In the genomic region with DNA sequence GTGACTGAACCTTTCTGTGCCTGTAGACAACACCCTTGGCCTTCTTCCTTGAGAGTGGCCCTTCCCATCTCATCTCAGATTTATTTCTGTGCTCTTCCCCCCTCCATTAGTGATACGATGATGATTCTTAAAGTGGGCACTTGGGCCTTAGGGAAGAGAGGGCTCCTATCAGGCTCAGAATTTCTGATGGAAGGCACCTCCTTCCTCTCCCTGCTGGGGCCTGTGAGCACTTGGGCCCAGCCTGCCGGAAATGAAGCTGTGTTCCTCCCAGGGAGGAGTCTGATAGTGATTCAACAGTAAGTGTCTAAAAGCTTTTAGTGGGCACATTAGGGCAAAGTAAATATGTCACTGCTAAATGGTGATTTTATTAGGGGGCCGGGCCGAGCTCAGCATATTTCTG, we compare ENCODE assay signal across 19 mouse cellular contexts.
A peak's percentile ranks its signal among the peaks of the same experiment; 100 is the strongest.
DNase-seq lines count a peak whose midpoint lies in the region; ATAC-seq and TF ChIP-seq lines count a peak whose summit lies in the region.
"Had no signal": no experiment of that assay in that cellular context is flagged by ENCODE, and none has a peak within 500 bp of the region (broad histone marks: within the 10 kb centered on the region; RNA-seq: fewer than 3 reads in every experiment).

No protein-coding gene starts in this region.

- peaks cover 9% of the 10 kb centered on the region; the same call in 1 of the 2 replicates for H3K36me3 ChIP-seq in hindbrain, embryonic 10.5 days
- H3K36me3 ChIP-seq in hindbrain, embryonic 12.5 days, result no peaks in the 10 kb centered on the region; the same call in 1 of the 2 replicates
- H3K36me3 ChIP-seq in embryonic facial prominence, embryonic 10.5 days (replicated peaks), result peaks cover 3% of the 10 kb centered on the region; the same call in 1 of the 2 replicates
- H3K36me3 ChIP-seq in small intestine, adult 2 months (ENCODE audit: control insufficient read depth, insufficient read depth, low read length), result peaks cover 3% of the 10 kb centered on the region; the same call in 1 of the 2 replicates
- H3K36me3 ChIP-seq: limb, embryonic 15.5 days; midbrain, embryonic 15.5 days had no signal

- no peaks in the 10 kb centered on the region for H3K9me3 ChIP-seq in hindbrain, embryonic 10.5 days
- no peaks in the 10 kb centered on the region for H3K9me3 ChIP-seq in hindbrain, embryonic 12.5 days (replicated peaks)
- no peaks in the 10 kb centered on the region for H3K9me3 ChIP-seq in embryonic facial prominence, embryonic 10.5 days
- H3K9me3 ChIP-seq: kidney, embryonic 15.5 days; limb, embryonic 15.5 days; midbrain, embryonic 15.5 days had no signal

- ATAC-seq in hindbrain, embryonic 12.5 days (ENCODE audit: low FRiP score), result no peak
- ATAC-seq: liver, postnatal 0 days; midbrain, embryonic 15.5 days; Patski had no signal

- peak overlapping the region; percentile 43 for H3K27ac ChIP-seq in gastrocnemius, adult 2 months
- peak overlapping the region; percentile 46; the same call in 1 of the 2 replicates for H3K27ac ChIP-seq in hindbrain, embryonic 10.5 days
- no peak overlapping the region for H3K27ac ChIP-seq in hindbrain, embryonic 12.5 days
- H3K27ac ChIP-seq in embryonic facial prominence, embryonic 10.5 days (replicated peaks), result peak overlapping the region; percentile 89
- H3K27ac ChIP-seq in small intestine, adult 2 months (ENCODE audit: insufficient read depth, low read depth, low read length), result peak overlapping the region; percentile 35
- H3K27ac ChIP-seq: hindbrain, embryonic 14.5 days; kidney, embryonic 15.5 days; limb, embryonic 15.5 days; midbrain, embryonic 15.5 days had no signal

- TF ChIP-seq CTCF in gastrocnemius, adult 2 months (IDR thresholded peaks at IDR 0.05), result no peak
- TF ChIP-seq CTCF in small intestine, adult 2 months (IDR thresholded peaks at IDR 0.05; ENCODE audit: extremely low read depth, insufficient read length, insufficient replicate concordance, low read depth, low read length), result no peak

- no peak overlapping the region for H3K4me2 ChIP-seq in hindbrain, embryonic 12.5 days (replicated peaks)
- H3K4me2 ChIP-seq: hindbrain, embryonic 14.5 days; kidney, embryonic 15.5 days; limb, embryonic 15.5 days; midbrain, embryonic 15.5 days had no signal

- DNase-seq in gastrocnemius, adult 2 months, result no peak
- no peak for DNase-seq in gastrocnemius, postnatal 14 days
- no peak for DNase-seq in hindbrain, embryonic 10.5 days (ENCODE audit: low spot score)
- no peak for DNase-seq in embryonic facial prominence, embryonic 10.5 days (ENCODE audit: low spot score)
- DNase-seq in testis, postnatal 10 days (ENCODE audit: low spot score), result no peak
- no peak for DNase-seq in c-Kit-positive CD71-positive TER-119-positive erythroid progenitor cells, embryonic 14.5 days (ENCODE audit: low spot score)
- DNase-seq: adrenal gland, postnatal 36 days; gastrocnemius, postnatal 36 days; liver, postnatal 0 days; right cerebral cortex, postnatal 25 days; thymus, postnatal 14 days had no signal

- intact Hi-C loops in gastrocnemius, adult 2 months (cut with DNase I), result no loop called here
- intact Hi-C loops in gastrocnemius, postnatal 14 days (cut with DNase I; ENCODE audit: low total_unique reads), result no loop called here

- H3K4me1 ChIP-seq in hindbrain, embryonic 10.5 days (replicated peaks), result peaks cover 88% of the 10 kb centered on the region
- H3K4me1 ChIP-seq in hindbrain, embryonic 12.5 days, result peaks cover 61% of the 10 kb centered on the region
- peaks cover 93% of the 10 kb centered on the region for H3K4me1 ChIP-seq in embryonic facial prominence, embryonic 10.5 days
- peaks cover 42% of the 10 kb centered on the region for H3K4me1 ChIP-seq in small intestine, adult 2 months (ENCODE audit: control insufficient read depth, insufficient read depth, insufficient read length, low read length)

- H3K9ac ChIP-seq in hindbrain, embryonic 12.5 days, result no peak overlapping the region
- H3K9ac ChIP-seq: hindbrain, embryonic 14.5 days; kidney, embryonic 15.5 days; limb, embryonic 15.5 days; liver, postnatal 0 days; midbrain, embryonic 15.5 days had no signal

- WGBS in hindbrain, embryonic 10.5 days, result 87% methylated on average over 4 of the region's 4 CpGs
- 89% methylated on average over 4 of the region's 4 CpGs for WGBS in hindbrain, embryonic 12.5 days
- WGBS in embryonic facial prominence, embryonic 10.5 days, result 86% methylated on average over 4 of the region's 4 CpGs
- WGBS in small intestine, adult 2 months, result 45% methylated on average over 4 of the region's 4 CpGs

- H3K4me3 ChIP-seq in gastrocnemius, adult 2 months, result no peak overlapping the region; the same call in 1 of the 2 replicates
- H3K4me3 ChIP-seq in hindbrain, embryonic 10.5 days, result no peak overlapping the region
- no peak overlapping the region for H3K4me3 ChIP-seq in hindbrain, embryonic 12.5 days
- no peak overlapping the region for H3K4me3 ChIP-seq in embryonic facial prominence, embryonic 10.5 days
- H3K4me3 ChIP-seq in small intestine, adult 2 months (ENCODE audit: low read depth, low read length), result no peak overlapping the region
- H3K4me3 ChIP-seq: erythroblast, embryonic 14.5 days; kidney, embryonic 15.5 days; limb, embryonic 15.5 days; midbrain, embryonic 15.5 days had no signal

- no peak for TF ChIP-seq POLR2A in small intestine, adult 2 months (IDR thresholded peaks at IDR 0.05; ENCODE audit: low read depth, low read length)

- no peaks in the 10 kb centered on the region for H3K27me3 ChIP-seq in hindbrain, embryonic 10.5 days (ENCODE audit: insufficient read depth, poor library complexity, severe bottlenecking)
- H3K27me3 ChIP-seq in hindbrain, embryonic 12.5 days, result no peaks in the 10 kb centered on the region
- H3K27me3 ChIP-seq in embryonic facial prominence, embryonic 10.5 days (replicated peaks; ENCODE audit: low read depth, poor library complexity, severe bottlenecking), result no peaks in the 10 kb centered on the region
- H3K27me3 ChIP-seq in small intestine, adult 2 months (ENCODE audit: control insufficient read depth, insufficient read depth, low read length), result no peaks in the 10 kb centered on the region
- H3K27me3 ChIP-seq: kidney, embryonic 15.5 days; limb, embryonic 15.5 days; midbrain, embryonic 15.5 days; Patski had no signal
